Mouse (Mus musculus): ENCODE data around the gene Spaar.
A peak's percentile ranks its signal among the peaks of the same experiment; 100 is the strongest.

DNA sequence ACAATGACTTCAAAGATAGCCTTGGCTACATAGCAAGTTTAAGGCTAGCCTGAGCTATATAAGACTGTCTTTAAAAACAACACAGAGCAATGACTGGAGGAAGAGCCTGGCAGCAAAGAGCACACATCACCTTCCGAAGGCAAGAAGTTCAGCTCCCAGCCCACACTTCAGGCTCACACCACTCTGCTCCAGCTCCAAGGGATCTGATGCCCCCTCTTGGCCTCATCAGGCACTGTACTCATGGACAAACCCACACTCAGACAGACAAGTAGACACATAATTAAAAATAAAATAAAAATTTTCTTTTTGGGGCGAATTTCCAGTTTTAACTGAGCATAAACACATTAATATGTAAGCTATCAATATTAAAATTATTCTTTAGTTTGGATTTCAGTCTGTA lies 31.5 kb downstream of the Spaar start:
- TF ChIP-seq CTCF (IDR thresholded peaks at IDR 0.05; ENCODE audit: control insufficient read depth, insufficient read depth, insufficient replicate concordance, low read depth, low read length) = peak; percentile 11; the same call in 1 of the 2 replicates
- no peak for TF ChIP-seq POLR2A (IDR thresholded peaks at IDR 0.05; ENCODE audit: control insufficient read depth, low read depth, low read length)
